Mouse (Mus musculus) MEL (cell line): ENCODE measurements around the gene Cntnap1.

Source experiments
- CTCF ChIP-seq, 3 experiments: IDR thresholded peaks in 2 of 3; conservative IDR thresholded peaks in 1 of 3; 2 replicates each; pipeline ENCODE4 v1.5.1; 2011 to 2012; ENCODE audit warnings: low read length in 3 of 3, low read depth in 2 of 3, mild to moderate bottlenecking in 2 of 3, improper control_type of control experiment in 1 of 3, inconsistent platforms in 1 of 3, mixed read lengths in 1 of 3, moderate library complexity in 1 of 3; ENCODE audit not compliant: control insufficient read depth in 1 of 3, insufficient read depth in 1 of 3, poor library complexity in 1 of 3, severe bottlenecking in 1 of 3
- SMC3 ChIP-seq: IDR thresholded peaks from 2 replicates; pipeline ENCODE4 v1.6.1; 2011; ENCODE audit warnings: low read depth, low read length, improper control_type of control experiment
- USF1 ChIP-seq: IDR thresholded peaks from 2 replicates; pipeline ENCODE4 v1.6.1; 2014; ENCODE audit warnings: low read depth, mild to moderate bottlenecking, inconsistent platforms, low read length, improper control_type of control experiment, moderate library complexity
- USF2 ChIP-seq, 2 experiments: IDR thresholded peaks; 2 replicates each; pipeline ENCODE4 v1.6.1; 2011 to 2012; ENCODE audit warnings: improper control_type of control experiment in 2 of 2, low read length in 2 of 2, borderline replicate concordance in 1 of 2, inconsistent platforms in 1 of 2, low read depth in 1 of 2, mild to moderate bottlenecking in 1 of 2; ENCODE audit not compliant: insufficient read depth in 1 of 2

DNA sequence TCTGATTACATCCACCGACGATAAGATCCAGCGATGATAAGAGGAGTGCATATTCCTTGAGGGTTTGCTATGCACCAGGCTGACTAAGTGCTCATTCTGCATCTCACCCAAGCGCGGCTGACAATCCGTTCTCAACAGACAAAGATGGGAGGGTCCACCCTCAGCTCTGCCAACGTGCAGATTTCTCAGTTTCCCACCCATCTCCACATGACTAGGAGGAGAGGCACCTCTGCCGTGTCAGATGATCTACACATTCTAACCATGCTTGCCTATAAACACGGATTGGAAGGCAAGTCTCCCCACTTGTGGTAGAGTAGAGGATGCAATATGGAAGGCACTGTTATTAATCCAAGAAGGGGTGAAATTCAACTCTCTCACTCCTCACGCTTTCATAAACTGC, 21.6 kb upstream of the Cntnap1 start:
- no peak for TF ChIP-seq USF2 (IDR thresholded peaks at IDR 0.05; ENCODE audit: borderline replicate concordance in 1 of 2, insufficient read depth in 1 of 2, low read depth in 1 of 2, low read length in 2 of 2)
- no peak for TF ChIP-seq SMC3
- no peak for TF ChIP-seq USF1
- no peak for TF ChIP-seq CTCF (IDR thresholded peaks at IDR 0.05 in 2 of 3, conservative IDR thresholded peaks at IDR 0.05 in 1 of 3; ENCODE audit: control insufficient read depth in 1 of 3, insufficient read depth in 1 of 3, low read depth in 2 of 3, low read length in 3 of 3, poor library complexity in 1 of 3, severe bottlenecking in 1 of 3)
